Mouse (Mus musculus) T-helper 17 cell (primary cell): ENCODE measurements around the gene Shmt2.

Source experiments
- in situ Hi-C, 2 experiments: fragments of 300-600 bp; cut with MboI, MseI; formaldehyde crosslinking; loops; 1 replicate in 1 of 2; 2 replicates in 1 of 2; pipeline ENCODE4 v1.15.1; 2025; ENCODE audit warnings: high pct_unique_total_duplicates in 2 of 2

Gene Shmt2

GRCm38 (mm10) chr10:127534036-127534928, 12.0 kb upstream of the Shmt2 start, which contains the start of gene Nxph4:
Nxph4 (minus strand) TSS chr10:127534559.
- in situ Hi-C loops: no loop called here

- in situ Hi-C loops: no loop called here
These were observed 9.3 kb upstream of the Shmt2 start for GRCm38 (mm10) chr10:127531548-127531947.

DNA sequence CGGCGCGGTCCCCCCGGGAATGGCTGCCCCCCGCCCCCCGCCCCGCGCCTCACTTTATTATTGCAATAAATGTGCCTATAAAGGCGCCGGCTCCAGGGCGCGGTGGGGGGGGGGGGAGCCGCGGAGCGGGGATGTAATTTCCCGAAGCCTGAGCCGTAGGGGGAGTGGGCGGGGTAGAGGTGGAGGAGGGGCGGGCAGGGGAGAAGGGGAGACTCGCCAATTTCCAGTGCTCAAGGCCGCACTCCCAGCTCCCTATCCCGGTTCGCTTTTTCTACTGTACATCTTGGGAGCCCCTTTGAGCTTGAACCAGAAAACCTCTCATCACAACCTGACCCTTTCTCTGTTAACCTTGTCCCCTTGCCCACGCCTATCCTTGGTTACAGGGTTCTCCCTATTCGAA, 8.7 kb upstream of the Shmt2 start:
- in situ Hi-C loops: no loop called here

- in situ Hi-C loops: no loop called here
These were observed 5.2 kb upstream of the Shmt2 start for GRCm38 (mm10) chr10:127527481-127527880.

- in situ Hi-C loops: no loop called here
These were observed 4.4 kb upstream of the Shmt2 start for GRCm38 (mm10) chr10:127526681-127527080.

DNA sequence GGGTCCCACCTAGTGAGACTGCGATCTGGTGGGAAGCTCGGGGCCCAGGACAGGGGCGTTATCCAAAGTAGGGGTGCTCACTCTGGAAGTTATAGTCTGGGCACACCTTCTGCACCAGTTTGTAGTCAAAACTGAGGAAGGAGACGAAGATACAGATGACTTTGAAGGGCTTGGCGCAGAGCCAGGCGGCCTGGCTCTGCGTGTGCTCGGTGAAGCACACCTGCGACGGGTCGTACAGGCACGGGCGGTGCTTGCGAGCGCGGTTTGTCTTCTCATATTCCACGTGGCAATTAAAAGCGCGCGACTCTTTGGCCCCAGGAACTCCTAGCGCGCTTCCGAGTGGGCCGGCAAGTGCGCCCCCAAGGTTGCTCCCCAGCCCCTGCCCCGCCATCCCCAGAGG, 3.8 kb upstream of the Shmt2 start:
- in situ Hi-C loops: no loop called here

DNA sequence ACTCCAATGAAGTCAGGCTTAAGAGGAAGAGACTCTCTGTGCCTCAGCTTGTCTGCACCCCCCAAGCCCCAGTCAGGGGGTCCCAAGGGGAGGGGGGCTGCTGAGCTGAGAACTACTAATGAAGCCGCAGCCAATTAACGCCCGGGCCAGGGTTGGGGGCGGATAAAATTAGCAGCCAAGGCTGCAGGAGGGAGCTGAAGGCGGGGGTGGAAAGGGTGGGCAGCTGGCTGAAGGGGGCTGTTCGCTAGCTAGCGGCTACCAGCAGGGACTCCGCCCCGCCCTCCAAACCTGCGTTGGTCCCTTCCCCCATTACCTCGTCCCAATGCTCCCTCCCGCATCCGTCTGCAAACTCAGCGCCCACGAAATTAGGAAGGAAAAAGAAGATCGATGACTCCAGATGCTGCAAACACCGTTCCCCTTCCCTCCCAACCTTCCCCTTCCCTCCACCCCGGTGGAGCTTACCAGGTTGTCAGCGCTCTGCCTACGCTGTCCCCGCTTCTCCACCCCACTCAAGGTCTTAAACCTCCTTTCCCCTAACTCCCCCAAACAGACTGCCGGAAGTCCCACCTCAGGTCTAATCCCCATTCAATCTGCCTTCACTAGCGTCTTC, 2.5 kb upstream of the Shmt2 start:
- in situ Hi-C loops: no loop called here

GRCm38 (mm10) chr10:127521611-127522080, 598 bp downstream of the Shmt2 start:
- in situ Hi-C loops: no loop called here

DNA sequence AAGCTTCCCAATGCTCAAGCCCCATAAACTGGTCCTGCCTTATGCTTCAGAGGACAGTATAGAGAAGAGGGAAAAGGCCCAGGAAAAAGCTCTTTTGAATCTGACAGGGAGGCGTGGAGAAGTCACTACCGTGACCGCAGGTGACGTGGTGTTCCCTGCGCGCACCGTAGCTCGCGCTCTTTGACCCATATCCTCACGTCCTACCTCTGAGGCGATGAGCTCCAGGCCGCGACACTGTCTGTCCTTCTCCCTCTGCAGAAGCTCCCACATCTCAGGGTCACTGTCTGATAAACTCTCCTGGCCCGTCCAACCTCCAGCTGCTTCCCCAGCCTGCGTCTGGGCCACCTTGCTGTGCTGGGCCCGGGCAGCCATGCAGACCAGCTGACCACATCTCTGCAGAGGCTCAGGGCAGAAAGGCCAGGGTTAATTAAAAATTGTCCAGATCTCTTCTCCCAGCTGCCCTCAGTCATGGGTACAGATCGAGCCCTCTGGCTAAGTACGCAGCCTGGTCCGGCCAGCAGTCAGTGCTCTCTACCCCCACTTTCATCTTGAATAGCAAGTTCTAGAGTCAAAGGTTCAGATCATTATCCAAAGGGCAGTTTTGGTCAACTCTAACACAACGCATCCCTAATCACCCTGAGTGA, 1.4 kb downstream of the Shmt2 start:
- in situ Hi-C loops: no loop called here

GRCm38 (mm10) chr10:127519903-127520713, 2.1 kb downstream of the Shmt2 start:
- in situ Hi-C loops: no loop called here

GRCm38 (mm10) chr10:127519041-127519701, 3.1 kb downstream of the Shmt2 start:
- in situ Hi-C loops: no loop called here

GRCm38 (mm10) chr10:127517941-127518340, 4.3 kb downstream of the Shmt2 start:
- in situ Hi-C loops: no loop called here

- in situ Hi-C loops: no loop called here
These were observed 5.5 kb downstream of the Shmt2 start for GRCm38 (mm10) chr10:127516576-127517260.

GRCm38 (mm10) chr10:127515983-127516459, 6.2 kb downstream of the Shmt2 start:
- in situ Hi-C loops: no loop called here

DNA sequence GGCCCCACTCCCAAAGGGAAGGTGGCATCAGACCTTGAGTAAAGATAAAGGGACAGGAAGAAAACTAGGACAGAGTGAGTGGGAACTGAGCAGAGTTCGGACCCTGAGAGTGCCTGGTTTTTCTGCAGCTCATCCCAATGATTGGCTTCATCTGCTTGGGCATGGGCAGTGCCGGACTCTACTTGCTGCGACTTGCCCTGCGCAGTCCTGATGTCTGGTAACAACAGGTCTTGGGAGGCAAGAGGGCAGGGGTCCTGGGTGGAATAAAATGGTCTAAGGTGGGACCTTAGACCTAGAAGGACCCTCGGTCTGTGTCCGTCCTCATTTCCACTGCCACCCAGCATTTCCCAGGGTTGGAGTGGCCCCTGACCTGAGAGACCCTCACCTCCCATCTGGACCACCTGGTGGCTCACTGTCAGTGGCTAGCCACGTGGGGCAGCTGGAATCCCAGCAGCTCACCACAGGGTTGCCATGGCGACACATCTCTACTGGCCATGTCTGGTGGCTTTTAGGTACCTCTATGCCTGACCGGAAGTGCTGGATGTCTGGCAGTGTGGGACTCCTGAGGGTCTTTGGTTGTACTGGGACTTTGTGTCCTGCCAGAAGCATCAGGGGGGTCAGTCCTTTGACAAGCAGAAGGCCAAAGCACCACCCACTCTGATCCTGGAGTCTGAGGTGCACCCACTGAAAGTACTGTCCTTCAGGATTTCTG, 6.8 kb downstream of the Shmt2 start:
- in situ Hi-C loops: no loop called here

DNA sequence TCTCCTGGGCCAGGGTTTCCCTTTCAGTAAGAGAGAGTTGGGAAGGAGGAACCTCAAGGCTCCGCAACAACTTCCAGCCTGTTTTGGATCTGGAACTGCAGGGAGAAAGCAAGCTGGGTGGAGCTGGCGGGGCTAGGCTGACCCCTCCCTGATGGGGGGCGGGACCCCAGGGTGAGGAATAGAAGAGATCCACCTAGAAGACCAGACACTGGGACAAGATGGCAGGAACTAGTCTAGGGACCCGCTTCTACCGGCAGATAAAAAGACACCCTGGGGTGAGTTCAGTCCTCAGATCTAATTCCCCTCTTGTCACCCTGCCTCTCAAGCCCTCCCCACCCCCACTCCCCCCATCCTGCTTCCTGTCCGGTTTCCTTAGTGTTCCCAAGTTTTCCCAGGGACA, 7.5 kb downstream of the Shmt2 start, which contains the start of gene Ndufa4l2:
Ndufa4l2 (plus strand) TSS at position 204 of the 400 bp plus-strand sequence.
- in situ Hi-C loops: no loop called here

DNA sequence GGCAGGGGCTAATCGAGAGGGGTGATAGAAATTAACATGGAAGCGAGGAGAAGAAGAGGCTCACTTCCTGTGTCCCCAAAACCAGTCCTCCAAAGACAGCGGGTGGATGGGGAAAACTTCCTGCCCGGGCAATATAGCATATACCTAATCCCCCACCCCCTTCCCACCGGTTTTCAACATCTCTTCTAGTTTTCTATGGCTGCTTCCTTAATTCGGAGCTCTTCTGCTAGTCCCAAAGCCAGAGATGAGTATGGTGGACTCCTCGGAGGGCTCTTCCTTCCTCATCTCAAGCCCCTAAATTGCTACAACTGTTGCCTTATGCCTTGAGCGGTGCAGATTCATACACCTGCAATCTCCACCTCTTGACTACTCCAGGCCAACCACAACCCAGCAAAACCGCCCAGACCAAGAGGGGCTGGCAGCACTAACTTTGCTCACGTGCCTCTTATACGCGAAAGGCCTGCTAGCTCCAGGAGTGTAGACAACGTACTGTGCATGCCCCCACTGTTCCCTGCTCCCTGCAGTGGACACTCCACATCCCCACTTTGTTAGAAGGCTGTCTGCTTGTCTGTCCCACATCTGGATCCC, 8.0 kb downstream of the Shmt2 start:
- in situ Hi-C loops: no loop called here

DNA sequence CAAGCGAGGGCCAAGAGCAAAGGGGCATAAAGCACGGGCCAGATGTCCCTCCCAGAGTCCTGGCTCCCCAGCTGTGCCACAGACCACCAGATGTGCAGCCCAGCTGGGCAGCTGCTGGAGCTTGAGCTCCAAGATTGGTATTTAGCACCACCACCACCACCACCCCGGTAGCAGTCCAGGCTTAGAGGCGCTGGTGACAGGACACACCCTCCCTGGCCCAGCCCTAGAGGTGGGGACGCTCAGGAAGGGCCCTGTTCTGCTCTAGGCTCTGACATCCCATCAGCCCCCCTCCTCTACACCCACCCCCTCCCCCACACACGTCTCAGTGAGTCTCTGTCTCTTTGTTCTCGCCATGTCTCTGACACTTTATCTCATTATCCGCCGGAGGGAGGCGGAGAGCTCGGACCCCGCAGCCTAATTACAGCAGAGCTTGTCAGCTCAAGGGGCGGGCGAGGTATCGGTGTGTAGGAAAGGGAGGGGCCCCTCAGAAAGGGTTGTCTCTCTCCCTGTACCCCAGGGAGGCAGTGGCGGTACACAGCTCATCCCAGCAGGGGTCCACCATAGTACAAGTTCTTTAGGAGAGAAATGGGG, 8.6 kb downstream of the Shmt2 start:
- in situ Hi-C loops: no loop called here

DNA sequence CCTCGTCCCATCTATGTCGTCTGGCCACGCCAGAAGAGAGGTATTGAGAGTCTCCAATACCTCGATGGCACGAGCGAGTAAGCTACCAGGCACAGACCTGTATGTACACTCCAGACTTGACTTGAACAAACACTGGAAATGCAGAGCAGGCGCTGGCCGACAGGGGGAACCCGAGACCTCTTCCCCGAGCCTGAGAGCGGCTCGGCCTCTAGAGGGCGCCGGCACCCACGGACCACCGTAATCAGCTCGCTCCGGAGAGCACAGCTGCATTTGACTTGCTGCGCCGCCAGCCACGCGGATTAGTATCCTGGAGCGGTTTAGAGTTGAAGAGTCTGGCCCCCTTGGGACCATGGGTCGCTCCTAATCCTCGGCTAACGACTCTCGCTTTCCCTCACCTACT, 9.4 kb downstream of the Shmt2 start:
- in situ Hi-C loops: no loop called here
